Mouse (Mus musculus): ENCODE data around the gene Lsm11.

Gene Lsm11

DNA sequence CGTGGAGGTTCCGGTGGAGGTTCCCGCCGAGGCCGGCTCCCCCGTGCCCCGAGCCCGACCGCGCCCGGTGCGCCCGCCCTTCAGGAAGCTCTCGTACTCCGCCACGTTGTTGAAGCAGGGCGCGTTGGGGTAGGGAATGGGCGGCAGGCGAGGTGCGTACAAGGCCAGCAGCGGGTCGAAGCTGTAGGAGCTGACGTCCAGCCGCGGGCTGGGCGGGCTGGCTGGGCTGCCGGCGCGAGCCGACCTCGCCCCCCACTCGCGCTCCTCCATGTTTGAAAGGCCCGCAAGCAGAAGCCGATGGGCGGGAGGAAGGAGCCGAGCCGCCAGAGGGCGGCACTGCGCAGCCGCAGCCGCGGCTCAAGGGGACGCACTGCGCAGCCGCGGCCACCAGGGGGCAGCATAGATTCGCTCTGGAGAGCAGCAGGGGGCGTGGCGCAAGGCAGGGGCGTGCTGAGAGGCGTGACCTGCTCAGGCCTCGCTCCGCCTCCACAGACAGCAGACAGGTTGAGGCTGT lies at the start of gene Lsm11:
Lsm11 (minus strand) TSS at position 293 of the 514 bp plus-strand sequence.
- DNase-seq (ENCODE audit: low read depth) = peak; percentile 91

DNA sequence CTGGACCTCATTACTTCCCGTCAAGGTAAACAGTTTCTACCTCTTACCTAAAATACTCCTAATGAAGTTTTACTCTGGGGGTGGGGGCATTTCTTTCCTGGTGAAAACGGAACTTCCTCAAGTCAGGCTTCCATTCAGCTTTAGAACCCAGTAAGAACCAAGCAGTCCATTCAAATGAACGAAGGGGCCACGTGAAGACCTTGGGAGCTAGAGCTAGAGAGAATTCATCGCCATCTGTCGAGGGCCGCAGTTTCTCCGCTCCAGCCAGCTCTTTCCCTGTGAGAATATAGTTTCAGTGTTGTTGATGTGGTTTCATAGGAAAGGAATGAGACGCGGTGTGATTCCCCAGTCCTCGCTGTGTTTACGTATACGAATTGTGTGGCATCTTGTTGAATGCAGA lies 47.4 kb upstream of the Lsm11 start:
- no peak for DNase-seq (ENCODE audit: low read depth)

DNA sequence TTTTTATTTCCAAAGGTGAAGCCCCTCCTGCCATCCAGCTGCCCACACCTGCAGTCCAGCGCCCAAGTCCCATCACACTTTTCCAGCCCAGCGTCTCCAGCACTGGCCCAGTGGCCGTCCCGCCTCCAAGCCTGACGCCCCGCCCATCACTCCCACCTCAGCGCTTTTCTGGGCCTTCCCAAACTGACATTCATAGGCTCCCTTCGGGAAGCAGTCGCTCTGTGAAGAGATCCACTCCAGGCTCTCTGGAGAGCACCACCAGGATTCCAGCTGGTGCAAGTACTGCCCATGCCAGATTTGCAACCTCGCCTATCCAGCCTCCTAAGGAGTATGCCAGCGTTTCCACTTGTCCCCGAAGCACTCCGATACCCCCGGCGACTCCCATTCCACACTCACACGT lies 46.9 kb upstream of the Lsm11 start:
- no peak for DNase-seq (ENCODE audit: low read depth)

DNA sequence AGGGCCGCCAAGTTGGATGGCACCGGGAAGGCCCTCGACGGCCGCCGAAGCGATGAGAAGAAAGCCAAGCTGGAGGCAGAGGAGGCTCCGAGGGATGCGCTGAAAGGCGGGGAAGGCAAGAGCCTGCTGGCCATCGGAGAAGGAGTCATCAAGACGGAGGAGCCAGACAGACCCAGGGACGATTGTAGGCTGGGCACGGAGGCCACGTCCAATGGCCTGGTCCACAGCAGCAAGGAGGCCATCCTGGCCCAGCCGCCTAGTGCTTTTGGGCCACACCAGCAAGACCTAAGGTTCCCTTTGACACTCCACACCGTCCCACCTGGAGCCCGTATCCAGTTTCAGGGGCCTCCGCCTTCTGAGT lies 36.1 kb upstream of the Lsm11 start:
- DNase-seq (ENCODE audit: low read depth) = no peak

DNA sequence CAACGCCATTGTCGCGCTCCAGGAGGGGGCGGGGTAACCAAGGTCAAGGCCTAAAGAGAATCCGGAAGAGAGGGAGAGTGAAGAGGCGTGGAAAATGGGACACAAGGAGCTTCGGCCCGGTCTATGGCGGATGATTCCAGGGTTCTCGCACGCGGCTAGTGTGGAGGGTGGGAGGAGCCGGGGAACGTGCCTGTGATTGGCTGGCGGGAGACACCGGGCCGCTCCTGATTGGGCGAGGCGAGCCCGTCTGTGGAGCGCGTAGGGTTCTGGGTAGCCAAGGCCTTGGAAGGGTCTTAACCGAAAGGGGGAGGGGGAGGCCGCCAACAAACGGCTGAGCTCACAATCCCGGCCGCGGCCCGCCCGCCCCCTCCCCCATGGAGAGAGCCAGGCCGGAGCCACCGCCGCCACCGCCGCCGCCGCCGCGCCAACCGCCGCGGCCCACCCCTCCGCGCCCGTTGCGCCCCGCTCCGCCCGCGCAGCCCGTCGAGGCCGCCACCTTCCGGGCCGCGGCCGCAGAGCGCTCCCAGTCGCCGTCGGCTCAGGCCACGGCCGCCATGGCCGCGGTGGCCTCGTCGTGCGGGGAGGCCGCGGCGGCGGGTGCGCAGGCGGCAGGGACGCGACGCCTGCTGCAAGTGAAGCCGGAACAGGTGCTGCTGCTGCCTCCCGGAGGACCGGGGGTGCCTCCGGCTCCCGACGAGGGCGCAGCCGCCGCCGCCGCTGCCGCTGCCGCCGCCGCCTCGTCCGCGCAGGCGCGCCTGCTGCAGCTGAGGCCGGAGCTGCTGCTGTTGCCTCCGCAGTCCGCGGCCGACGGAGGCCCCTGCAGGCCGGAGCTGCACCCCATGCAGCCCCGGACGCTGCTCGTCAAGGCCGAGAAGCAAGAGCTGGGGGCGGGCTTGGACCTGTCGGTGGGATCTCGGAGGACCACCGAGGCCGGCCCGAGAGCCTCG lies 35.5 kb upstream of the Lsm11 start, which contains the start of gene Sox30:
Sox30 (plus strand) TSS at position 365 of the 947 bp plus-strand sequence.
- no peak for DNase-seq (ENCODE audit: low read depth)

DNA sequence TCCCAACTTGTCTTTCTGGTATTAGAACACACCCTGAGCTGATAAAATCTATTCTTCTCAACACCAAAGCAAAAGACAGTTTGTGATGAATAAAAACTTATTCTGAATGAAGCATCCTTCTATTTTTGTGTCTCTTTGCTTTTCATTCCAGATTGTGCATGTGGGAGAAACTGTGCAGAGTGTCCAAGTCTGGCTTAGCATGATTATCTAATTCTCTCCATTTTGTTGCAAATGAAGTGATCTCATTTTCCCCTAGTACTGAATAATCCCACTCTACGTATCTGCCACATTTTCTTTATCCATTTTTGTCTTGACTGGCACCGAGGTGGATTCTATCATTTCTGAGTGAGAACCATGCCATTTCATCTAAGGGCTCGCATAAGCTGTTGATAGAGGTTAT lies 31.3 kb upstream of the Lsm11 start:
- no peak for DNase-seq (ENCODE audit: low read depth)

DNA sequence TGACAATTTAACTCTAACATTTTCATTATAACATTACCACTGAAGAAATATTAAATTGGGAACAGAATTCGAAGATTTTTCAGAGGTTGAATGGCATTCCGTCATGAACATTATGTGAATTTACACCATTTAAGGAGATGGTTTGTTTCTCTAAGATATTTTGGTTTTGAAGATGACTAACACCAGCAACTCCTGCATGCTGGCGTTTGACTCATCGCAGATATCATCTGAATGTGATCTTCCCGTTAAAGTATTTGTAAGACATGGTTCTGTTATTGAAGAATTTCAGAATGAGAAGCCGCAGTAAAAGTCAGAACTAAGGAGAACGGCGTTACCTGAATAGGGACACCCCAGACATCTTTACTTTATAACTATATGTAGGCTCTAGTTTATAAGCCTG lies 29.7 kb upstream of the Lsm11 start:
- no peak for DNase-seq (ENCODE audit: low read depth)

DNA sequence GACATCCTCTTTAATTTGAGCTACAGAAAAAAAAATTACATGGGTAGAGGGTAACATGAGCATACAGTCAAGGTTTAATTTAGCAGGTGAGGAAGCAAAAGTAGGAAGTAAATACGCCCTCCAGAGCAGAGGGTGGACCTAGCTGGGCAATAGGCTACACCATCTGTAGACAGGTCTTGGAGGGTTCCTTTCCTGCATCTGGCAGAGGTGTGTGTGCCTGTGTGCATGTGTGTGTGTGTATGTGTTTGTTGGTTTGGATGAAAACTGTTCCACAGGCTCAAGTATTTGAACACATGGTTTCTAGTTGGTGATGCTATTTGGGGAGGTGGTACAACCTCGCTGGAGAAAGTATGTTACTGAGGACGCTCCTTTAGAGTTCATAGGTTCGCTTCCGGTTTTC lies 28.9 kb upstream of the Lsm11 start:
- DNase-seq (ENCODE audit: low read depth) = no peak

DNA sequence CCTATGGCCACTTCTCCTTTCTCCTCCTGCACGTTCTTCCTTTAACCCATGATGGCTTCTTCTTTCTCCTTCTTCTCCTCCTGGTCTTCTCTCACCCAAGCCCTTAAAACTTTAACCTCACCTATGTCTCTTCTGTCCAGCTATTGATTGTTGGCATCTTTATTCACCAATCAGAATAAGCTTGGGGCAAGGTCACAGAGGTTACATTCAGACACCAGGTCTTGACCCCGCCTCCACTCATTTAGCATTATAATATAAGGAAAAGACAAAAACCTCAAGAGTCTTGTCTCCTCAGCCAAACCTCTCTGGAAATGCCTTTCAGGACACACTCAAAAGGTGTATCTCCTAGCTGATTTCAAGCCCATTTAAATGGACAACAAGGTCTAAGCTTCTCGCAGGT lies 23.7 kb upstream of the Lsm11 start:
- DNase-seq (ENCODE audit: low read depth) = no peak

DNA sequence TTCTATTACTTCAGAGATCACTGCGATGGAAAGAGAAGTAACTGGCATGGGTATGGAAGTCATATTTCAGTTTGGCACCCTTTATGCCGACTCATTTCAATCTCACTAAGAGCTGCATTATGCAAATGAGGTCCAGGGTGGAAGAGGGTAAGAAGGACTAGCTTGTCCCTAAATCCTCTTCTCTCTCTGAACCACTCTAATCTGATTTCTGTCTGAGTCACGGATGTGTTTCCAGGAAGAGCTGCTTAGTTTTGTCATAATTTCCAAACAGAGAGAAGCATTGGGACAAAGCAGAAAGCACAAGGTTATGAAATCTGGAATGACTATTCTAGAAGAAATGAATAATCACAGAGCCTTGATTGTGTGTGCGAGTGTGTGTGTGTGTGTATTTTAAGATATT lies 22.2 kb upstream of the Lsm11 start:
- no peak for DNase-seq (ENCODE audit: low read depth)

DNA sequence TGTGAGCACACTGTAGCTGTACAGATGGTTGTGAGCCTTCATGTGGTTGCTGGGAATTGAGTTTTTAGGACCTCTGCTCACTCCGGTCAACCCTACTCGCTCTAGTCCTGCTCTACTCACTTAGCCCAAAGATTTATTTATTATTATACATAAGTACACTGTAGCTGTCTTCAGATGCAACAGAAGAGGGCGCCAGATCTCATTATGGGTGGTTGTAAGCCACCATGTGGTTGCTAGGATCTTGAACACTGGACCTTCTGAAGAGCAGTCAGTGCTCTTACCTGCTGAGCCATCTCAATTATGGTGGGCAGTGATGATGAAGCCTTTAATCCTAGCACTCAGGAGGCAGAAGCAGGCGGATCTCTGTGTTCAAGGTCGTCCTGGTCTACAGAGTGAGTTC lies 15.3 kb upstream of the Lsm11 start:
- peak; percentile 69 for DNase-seq (ENCODE audit: low read depth)

DNA sequence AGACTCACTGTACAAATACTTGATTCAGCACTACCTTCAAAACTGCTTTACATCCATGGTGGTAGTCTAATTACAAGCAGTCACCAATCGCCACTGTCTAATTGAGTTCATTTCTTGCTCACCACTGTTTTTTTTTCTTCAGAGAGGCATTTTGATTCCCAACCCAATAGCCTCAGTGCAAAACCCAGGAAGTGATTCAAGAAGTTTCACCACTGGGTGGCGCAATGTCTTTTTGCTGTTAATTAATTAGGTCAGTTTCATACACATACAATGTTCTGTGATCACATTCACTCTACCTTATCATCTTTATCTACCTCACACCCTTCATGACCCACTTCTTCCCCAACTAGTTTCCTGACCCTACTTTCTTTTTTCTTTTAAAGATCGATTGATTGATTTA lies 14.9 kb upstream of the Lsm11 start:
- peak; percentile 73 for DNase-seq (ENCODE audit: low read depth)

DNA sequence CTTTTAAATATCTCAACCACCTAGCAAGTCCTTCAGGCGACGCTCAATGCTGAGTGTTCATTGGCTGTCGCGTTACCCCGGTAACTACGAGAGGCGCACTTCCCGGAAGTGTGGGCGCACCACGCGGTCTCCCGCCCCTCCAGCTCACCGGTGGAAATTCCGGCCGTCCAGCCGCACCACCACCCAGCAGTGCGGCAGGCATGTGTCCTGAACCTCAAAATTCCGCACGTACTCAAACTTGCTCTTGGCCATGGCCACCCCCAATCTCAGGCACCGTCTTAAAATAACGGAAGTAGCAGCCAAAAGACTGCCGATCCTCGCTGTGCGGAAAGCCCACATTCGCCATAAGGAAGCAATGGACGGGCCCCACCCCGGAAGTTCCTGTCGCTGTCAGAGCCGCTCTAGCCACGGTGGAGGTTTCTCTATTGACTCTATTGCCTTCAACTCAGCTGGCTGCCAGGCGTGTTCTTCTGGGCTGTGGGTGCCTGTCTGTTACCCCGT lies 10.4 kb upstream of the Lsm11 start, which contains the start of gene Thg1l:
Thg1l (minus strand) TSS at position 368 of the 501 bp plus-strand sequence.
- DNase-seq (ENCODE audit: low read depth) = peak; percentile 96

DNA sequence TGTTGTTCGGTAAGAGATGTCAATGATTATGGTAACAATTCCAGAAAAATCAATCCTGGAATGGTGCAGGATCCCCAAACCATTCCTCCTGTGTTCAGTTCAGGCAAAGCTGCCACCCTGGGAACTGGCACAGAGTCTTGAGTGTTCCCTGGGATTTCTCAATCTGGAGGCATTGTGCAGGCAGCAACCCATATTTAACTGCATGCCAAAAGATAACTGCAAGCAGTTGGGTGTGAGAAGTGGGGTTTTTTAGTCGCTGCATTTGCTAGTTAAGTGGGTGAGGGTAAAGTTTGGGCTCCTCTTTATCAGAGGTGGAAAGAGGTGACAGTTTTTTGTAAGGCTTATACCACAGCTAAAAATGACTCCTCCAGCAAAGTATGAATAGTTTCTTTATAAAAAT lies 2.8 kb upstream of the Lsm11 start:
- DNase-seq (ENCODE audit: low read depth) = no peak

DNA sequence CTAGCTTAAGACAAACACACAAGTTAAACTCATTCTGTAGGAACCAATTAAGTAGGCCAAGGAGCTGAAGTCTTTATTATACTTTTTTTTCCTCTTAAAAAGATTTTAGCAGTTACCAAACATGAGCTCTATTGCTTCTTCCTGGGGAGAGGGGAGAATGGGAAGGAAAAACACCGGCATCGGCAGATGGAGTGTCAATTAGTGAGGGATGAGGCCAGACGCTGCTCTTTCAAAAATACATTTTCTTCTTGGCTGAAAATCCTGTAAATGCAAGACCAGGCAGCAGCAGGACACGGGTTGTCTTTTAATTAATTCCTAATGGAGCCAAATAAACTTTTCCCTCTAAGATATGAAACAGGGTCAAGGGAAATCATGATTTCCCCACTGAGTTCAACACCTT lies 2.1 kb upstream of the Lsm11 start:
- no peak for DNase-seq (ENCODE audit: low read depth)

DNA sequence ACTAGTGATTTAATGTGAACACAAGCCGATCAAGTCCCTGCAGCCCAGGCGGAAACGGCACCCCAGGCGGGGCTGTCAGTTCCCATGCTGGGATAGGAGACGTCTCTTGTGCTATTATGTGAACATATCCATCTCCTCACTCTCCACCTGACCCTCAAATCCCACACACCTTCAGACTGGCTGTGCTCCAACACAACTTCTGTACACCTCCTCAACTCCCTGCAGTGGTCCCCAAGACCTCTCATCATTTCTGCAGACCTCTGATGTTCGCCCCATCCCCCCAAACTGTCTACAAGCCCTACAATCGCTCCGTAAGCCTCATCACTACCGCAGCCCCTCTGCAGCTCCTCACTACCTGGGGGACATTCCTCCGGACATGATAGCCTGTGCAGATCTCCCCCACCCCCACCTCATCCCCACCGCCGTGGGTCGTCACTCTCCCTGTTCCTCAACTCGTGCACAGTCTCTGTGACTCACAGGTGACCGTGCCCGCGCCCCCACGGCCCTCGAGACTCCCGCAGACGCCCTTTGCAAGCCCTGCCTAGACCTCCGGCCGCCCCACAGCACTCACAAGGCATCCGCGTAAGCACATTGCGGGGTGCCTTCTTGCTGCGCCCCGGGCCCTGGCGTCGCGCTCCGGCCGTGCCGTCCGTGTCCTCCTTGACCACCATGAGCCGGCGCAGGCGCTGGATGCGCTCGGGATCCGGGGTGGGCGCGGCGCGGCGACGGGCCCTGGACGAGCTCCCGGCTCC lies 668 bp downstream of the Lsm11 start:
- DNase-seq (ENCODE audit: low read depth) = peak; percentile 27

DNA sequence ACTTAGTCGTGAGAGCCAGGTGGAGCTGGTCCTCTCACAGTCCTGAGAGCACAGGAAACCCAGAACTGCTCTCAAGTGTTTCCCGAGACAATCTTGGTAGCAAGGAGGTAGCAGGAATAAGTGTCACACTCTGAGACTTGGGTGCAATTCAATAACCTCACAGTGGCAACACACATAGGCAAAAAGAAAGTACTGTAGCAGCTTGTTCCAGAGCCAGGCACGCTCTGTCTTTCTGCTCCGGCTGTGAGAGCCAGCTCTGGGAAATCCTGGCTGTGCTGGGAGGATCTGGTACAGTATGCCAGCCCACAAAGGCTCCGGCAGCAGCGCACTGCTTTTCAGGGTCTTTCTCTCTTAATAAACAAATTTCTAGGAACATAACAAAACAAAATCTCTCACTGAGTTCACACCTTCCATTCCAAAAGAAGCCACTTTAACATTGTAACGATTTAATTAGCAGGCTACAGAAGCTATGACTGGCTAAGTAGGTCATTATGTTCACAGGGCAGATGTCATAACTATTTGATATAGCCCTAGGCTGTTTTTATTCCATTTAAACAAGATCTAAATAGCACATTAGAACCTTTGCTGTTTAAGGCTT lies 1.5 kb downstream of the Lsm11 start:
- DNase-seq (ENCODE audit: low read depth) = no peak

DNA sequence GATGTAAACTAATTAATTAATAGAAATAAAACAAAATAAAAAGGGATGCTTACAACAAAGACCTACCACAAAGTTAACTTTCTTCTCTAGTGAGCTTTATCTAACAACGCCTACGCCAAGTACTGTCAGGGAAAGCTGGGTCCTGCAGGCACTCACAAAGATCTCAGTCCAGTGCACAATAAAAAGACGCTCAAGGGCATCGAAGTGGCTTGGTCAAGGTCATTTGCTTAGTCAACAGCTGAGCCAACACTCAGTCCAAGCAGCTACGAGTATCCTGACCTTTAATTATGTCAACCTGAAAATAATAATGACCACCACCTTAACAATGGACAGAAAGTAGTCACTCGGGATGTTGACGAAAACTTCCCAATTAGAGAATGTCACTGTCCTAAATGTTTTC lies 2.5 kb downstream of the Lsm11 start:
- no peak for DNase-seq (ENCODE audit: low read depth)

DNA sequence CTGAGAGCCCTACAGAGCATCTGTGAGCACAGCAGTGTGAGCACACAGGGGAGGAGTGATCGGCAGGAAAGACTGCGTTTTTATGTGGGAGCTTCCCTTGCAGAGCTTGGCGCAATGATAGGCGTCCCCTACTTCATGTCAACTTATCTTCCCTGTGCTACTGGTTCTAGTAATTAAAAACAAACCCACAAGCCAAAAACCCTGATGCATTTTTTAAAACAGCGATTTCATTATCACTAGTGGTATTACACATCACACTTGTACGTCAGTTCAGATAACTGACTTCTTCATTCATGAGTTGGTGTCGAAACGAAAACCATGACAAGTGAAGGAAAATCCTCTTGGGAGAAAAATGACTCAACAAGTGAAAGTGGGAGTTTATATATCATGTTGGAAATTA lies 5.8 kb downstream of the Lsm11 start:
- DNase-seq (ENCODE audit: low read depth) = peak; percentile 15

DNA sequence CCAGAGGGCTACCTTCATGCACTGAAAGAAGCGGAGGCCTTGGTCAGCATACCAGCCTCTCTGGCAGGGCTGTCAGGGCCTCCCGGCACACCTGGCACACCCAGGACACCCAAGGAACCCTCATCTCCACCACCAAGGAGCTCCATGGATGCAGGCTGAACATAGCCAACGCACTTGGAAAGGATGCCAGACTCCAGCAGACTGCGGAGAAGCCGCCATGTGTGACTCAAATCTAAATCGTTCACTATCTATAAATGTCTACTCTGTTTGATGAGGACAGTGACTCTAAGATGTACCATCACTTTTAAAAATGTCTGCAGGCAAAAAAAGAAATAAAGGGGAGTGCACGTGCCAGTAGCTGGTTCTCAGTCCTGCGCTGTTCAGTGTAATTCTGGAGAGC lies 7.3 kb downstream of the Lsm11 start:
- no peak for DNase-seq (ENCODE audit: low read depth)

DNA sequence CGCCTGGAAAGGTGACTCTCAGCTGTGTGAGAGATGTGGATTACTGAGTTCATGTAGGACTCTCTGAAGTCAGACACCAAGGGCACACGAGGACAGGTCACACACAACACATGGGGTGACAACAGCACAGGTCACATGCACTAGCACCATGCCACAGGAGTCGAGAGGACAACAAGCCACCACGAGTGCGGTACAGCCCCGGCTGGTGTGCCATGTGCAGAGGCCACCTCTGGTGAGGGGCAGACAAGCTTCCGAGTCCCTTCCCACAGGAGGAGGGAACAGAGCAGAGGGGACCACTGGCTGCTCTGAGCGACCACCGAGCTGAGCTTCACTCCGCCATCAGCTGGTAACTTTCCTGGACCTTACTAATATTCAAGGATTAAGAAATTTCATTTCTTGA lies 12.0 kb downstream of the Lsm11 start:
- DNase-seq (ENCODE audit: low read depth) = no peak

DNA sequence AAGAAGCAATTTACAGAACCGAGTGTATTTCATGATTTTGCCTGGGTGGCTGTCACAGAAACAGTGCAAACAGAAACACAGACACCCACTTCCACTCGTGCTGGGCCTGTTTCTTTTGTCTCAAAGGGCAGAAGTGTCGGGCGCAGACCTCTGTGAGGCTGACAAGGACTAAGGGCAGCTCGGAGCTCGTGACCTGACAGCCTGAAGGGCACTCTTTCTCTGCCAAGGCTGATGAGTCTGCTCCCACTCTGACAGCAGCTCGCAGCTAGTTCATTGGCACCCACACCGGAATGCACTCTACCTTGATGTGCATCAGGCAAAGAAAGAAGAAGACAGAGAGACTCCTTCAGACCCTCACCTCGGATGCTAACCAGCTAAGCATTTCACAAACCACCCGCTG lies 15.2 kb downstream of the Lsm11 start:
- no peak for DNase-seq (ENCODE audit: low read depth)
